Mouse (Mus musculus) lung, postnatal 0 days (tissue): ENCODE measurements around the gene Tesc.

ENCODE experiments used
- CTCF ChIP-seq: IDR thresholded peaks from 2 replicates; pipeline ENCODE4 v1.5.1; 2016; ENCODE audit warnings: antibody characterized with exemption, mild to moderate bottlenecking
- EP300 ChIP-seq: IDR thresholded peaks from 2 replicates; pipeline ENCODE4 v1.6.1; 2016; ENCODE audit warnings: antibody characterized with exemption, mild to moderate bottlenecking, control low read depth

- no peak for TF ChIP-seq CTCF
- no peak for TF ChIP-seq EP300
These were observed 1.9 kb downstream of the Tesc start for GRCm38 (mm10) chr5:118029420-118029819.
